In genomic region chr7:84409896-84410521, GRCm38 (mm10) we compare ENCODE assay signal across 8 mouse cellular contexts. TPM values are rescaled to one million over a fixed set of nuclear protein-coding genes. Genes with fewer than 3 reads are reported as not detected.
A peak's percentile ranks its signal among the peaks of the same experiment; 100 is the strongest.
DNase-seq lines count a peak whose midpoint lies in the region; ATAC-seq lines count a peak whose summit lies in the region.

Arnt2 (minus strand) TSS chr7:84410176.

- under 1% methylated on average over 58 of the region's 69 CpGs for WGBS in heart, embryonic 11.5 days (ENCODE audit: insufficient replicate concordance)
- WGBS in liver, embryonic 11.5 days, result 2% methylated on average over 47 of the region's 69 CpGs

- ATAC-seq in heart, embryonic 11.5 days (replicated peaks; ENCODE audit: insufficient number of reproducible peaks, low FRiP score, low TSS enrichment), result peak; percentile 74
- ATAC-seq in liver, embryonic 11.5 days (replicated peaks; ENCODE audit: low FRiP score), result peak; percentile 29; the same call in 1 of the 2 replicates

- H3K27me3 ChIP-seq in heart, embryonic 11.5 days (ENCODE audit: control insufficient read depth, insufficient read depth, low read length), result peaks cover 13% of the 10 kb centered on the region
- peaks cover 38% of the 10 kb centered on the region for H3K27me3 ChIP-seq in liver, embryonic 11.5 days (replicated peaks; ENCODE audit: control insufficient read depth, insufficient read depth, low read length)

- peak within 1 kb of the TSS; percentile 88 for H3K4me2 ChIP-seq in heart, embryonic 11.5 days
- H3K4me2 ChIP-seq in liver, embryonic 11.5 days, result peak within 1 kb of the TSS; percentile 70

- no peaks in the 10 kb centered on the region for H3K36me3 ChIP-seq in heart, embryonic 11.5 days (ENCODE audit: control insufficient read depth, insufficient read depth, low read length)
- H3K36me3 ChIP-seq in liver, embryonic 11.5 days (ENCODE audit: control insufficient read depth, insufficient read depth, low read length), result no peaks in the 10 kb centered on the region

- no peaks in the 10 kb centered on the region for H3K9me3 ChIP-seq in heart, embryonic 11.5 days (replicated peaks; ENCODE audit: control insufficient read depth, low read length)
- no peaks in the 10 kb centered on the region for H3K9me3 ChIP-seq in liver, embryonic 11.5 days (ENCODE audit: control insufficient read depth, low read length)

- no peak for DNase-seq in heart, postnatal 36 days
- DNase-seq in cerebellum, postnatal 25 days, result peak; percentile 78 to 84
- peak; percentile 71 to 75 for DNase-seq in frontal cortex, postnatal 36 days (ENCODE audit: low spot score in 2 of 2)
- peak; percentile 51 for DNase-seq in kidney, postnatal 10 days
- DNase-seq in liver, embryonic 11.5 days (ENCODE audit: low spot score), result peak; percentile 40
- peak; percentile 16 for DNase-seq in ovary, postnatal 10 days (ENCODE audit: low spot score)
- DNase-seq in urinary bladder, adult 2 months (ENCODE audit: low spot score), result no peak

- peak within 1 kb of the TSS; percentile 75 for H3K4me3 ChIP-seq in heart, embryonic 11.5 days (ENCODE audit: low read depth, low read length)
- peak within 1 kb of the TSS; percentile 57 for H3K4me3 ChIP-seq in liver, embryonic 11.5 days (ENCODE audit: low read depth, low read length)

- no peak within 1 kb of the TSS for H3K27ac ChIP-seq in heart, embryonic 11.5 days (ENCODE audit: low read depth, low read length)
- no peak within 1 kb of the TSS for H3K27ac ChIP-seq in liver, embryonic 11.5 days (ENCODE audit: low read depth, low read length)

- intact Hi-C loops in heart, postnatal 36 days (cut with DNase I), result no loop called here

- peak within 1 kb of the TSS; percentile 81 for H3K9ac ChIP-seq in heart, embryonic 11.5 days (ENCODE audit: low read depth, low read length)
- H3K9ac ChIP-seq in liver, embryonic 11.5 days (ENCODE audit: low read depth, low read length), result peak within 1 kb of the TSS; percentile 55

- H3K4me1 ChIP-seq in heart, embryonic 11.5 days (ENCODE audit: control insufficient read depth, insufficient read depth, low read length), result no peaks in the 10 kb centered on the region
- no peaks in the 10 kb centered on the region for H3K4me1 ChIP-seq in liver, embryonic 11.5 days (replicated peaks; ENCODE audit: control insufficient read depth, insufficient read depth, low read length)

RNA-seq across cellular contexts. Expression of gene Arnt2, which starts in this region (rescaled TPM):
- polyA plus RNA-seq in heart, embryonic 11.5 days (2014; fragmentation: Nextera tagmentation; extraction: Ambion mirVana), result 3.1 and 3.2 TPM in 2 replicates
- total RNA-seq in heart, postnatal 36 days (2021), result under 1 TPM; 0.35 to 0.42 TPM
- 2.2 and 2.7 TPM in 2 replicates for polyA plus RNA-seq in liver, embryonic 11.5 days (2014; fragmentation: Nextera tagmentation; extraction: Ambion mirVana)
- 0.60 and 0.63 TPM in 2 replicates for polyA plus RNA-seq in urinary bladder, adult 2 months (2012; rRNA removed)

Comparison
In these comparisons a context has a peak if more than half of its experiments do, and no peak if none do; other contexts are left out.
1. DNase-seq: peak in cerebellum, postnatal 25 days (2 of 2), frontal cortex, postnatal 36 days (2 of 2), kidney, postnatal 10 days (single experiment), liver, embryonic 11.5 days (single experiment) and ovary, postnatal 10 days (single experiment); none in heart, postnatal 36 days (0 of 2) and urinary bladder, adult 2 months (single experiment).